Mouse (Mus musculus) limb, embryonic 12.5 days (tissue): Measurements from ENCODE around the gene Ralgapb. TPM values are rescaled to one million over a fixed set of nuclear protein-coding genes. Genes with fewer than 3 reads are reported as not detected.
A peak's percentile ranks its signal among the peaks of the same experiment; 100 is the strongest.

Experiments
- ATAC-seq: fragments of 200-750 bp; cut with Nextera tagmentation; 2 replicates; pipeline ENCODE4 v1.8.0; 2017; ENCODE audit warnings: low read depth, moderate TSS enrichment; ENCODE audit not compliant: insufficient number of reproducible peaks, insufficient read depth, low FRiP score, low TSS enrichment
- H3K27ac ChIP-seq: fragments of 300-500 bp; sonication (generic); 2 replicates; pipeline ENCODE4 v1.5.1; 2016; ENCODE audit warnings: mild to moderate bottlenecking, moderate library complexity
- H3K27me3 ChIP-seq: fragments of 300-500 bp; sonication (generic); 2 replicates; pipeline ENCODE4 v1.6.1; 2016; ENCODE audit warnings: mild to moderate bottlenecking, moderate library complexity
- H3K36me3 ChIP-seq: fragments of 300-500 bp; sonication (generic); 2 replicates; pipeline ENCODE4 v1.6.1; 2016; ENCODE audit warnings: mild to moderate bottlenecking, moderate library complexity
- H3K4me1 ChIP-seq: fragments of 300-500 bp; sonication (generic); replicated peaks from 2 replicates; pipeline ENCODE4 v1.6.1; 2016
- H3K4me2 ChIP-seq: fragments of 300-500 bp; sonication (generic); 2 replicates; pipeline ENCODE4 v1.6.1; 2016; ENCODE audit warnings: mild to moderate bottlenecking, moderate library complexity
- H3K4me3 ChIP-seq: fragments of 300-500 bp; sonication (generic); replicated peaks from 2 replicates; pipeline ENCODE4 v1.5.1; 2016; ENCODE audit warnings: mild to moderate bottlenecking
- H3K9ac ChIP-seq: fragments of 300-500 bp; sonication (generic); replicated peaks from 2 replicates; pipeline ENCODE4 v1.6.1; 2016; ENCODE audit warnings: mild to moderate bottlenecking, moderate library complexity
- H3K9me3 ChIP-seq: fragments of 300-500 bp; sonication (generic); 2 replicates; pipeline ENCODE4 v1.6.1; 2016; ENCODE audit warnings: mild to moderate bottlenecking, moderate library complexity
- WGBS: fragments of 180-500 bp; shearing (Covaris S2); methylation state at CpG from one replicate; pipeline ENCODE4 v1.1.7; 2016; 5-methylcytosine and 5-hydroxymethylcytosine counted together
- polyA plus RNA-seq: library from polyadenylated mRNA; unstranded; fragments of >200 nt; fragmentation: Nextera tagmentation; extraction: Ambion mirVana; gene quantifications from 2 replicates; pipeline ENCODE4 v1.2.1, GENCODE M21; 2016

Ralgapb gene
- 17.3 and 19.7 TPM in 2 replicates for polyA plus RNA-seq

GRCm38 (mm10) chr2:158409595-158410021 is at the start of gene Ralgapb:
TSS of gene Ralgapb (plus strand) at chr2:158409848.
- no peaks in the 10 kb centered on the region for H3K27me3 ChIP-seq
- peak within 1 kb of the TSS; percentile 90 for H3K4me3 ChIP-seq
- H3K36me3 ChIP-seq = no peaks in the 10 kb centered on the region
- peaks cover 7% of the 10 kb centered on the region for H3K4me1 ChIP-seq
- H3K9me3 ChIP-seq = no peaks in the 10 kb centered on the region
- H3K27ac ChIP-seq = peak within 1 kb of the TSS; percentile 84
- WGBS = under 1% methylated on average over 46 of the region's 46 CpGs
- ATAC-seq = peak; percentile 82
- H3K4me2 ChIP-seq = peak within 1 kb of the TSS; percentile 95
- H3K9ac ChIP-seq = peak within 1 kb of the TSS; percentile 90

- no peaks in the 10 kb centered on the region for H3K9me3 ChIP-seq
- peak overlapping the region; percentile 81 for H3K4me2 ChIP-seq
- H3K27me3 ChIP-seq = no peaks in the 10 kb centered on the region
- peak; percentile 80 for ATAC-seq
- H3K36me3 ChIP-seq = peaks cover 44% of the 10 kb centered on the region
- H3K9ac ChIP-seq = peak overlapping the region; percentile 92
- under 1% methylated on average over 41 of the region's 41 CpGs for WGBS
- H3K27ac ChIP-seq = peak overlapping the region; percentile 88
- H3K4me1 ChIP-seq = peaks cover 15% of the 10 kb centered on the region
- H3K4me3 ChIP-seq = peak overlapping the region; percentile 83
Observed at GRCm38 (mm10) chr2:158360873-158361677, 48.6 kb upstream of the Ralgapb start.

GRCm38 (mm10) chr2:158361678-158362320 is 47.8 kb upstream of the Ralgapb start:
- H3K4me2 ChIP-seq = peak overlapping the region; percentile 81
- H3K27me3 ChIP-seq = no peaks in the 10 kb centered on the region
- peaks cover 15% of the 10 kb centered on the region for H3K4me1 ChIP-seq
- WGBS = 41% methylated on average over 8 of the region's 8 CpGs
- no peaks in the 10 kb centered on the region for H3K9me3 ChIP-seq
- ATAC-seq = no peak
- peak overlapping the region; percentile 92; the same call in 1 of the 2 replicates for H3K9ac ChIP-seq
- peak overlapping the region; percentile 42; the same call in 1 of the 2 replicates for H3K27ac ChIP-seq
- H3K36me3 ChIP-seq = peaks cover 36% of the 10 kb centered on the region
- peak overlapping the region; percentile 83 for H3K4me3 ChIP-seq

GRCm38 (mm10) chr2:158364175-158364574 is 45.5 kb upstream of the Ralgapb start:
- Histone ChIP-seq H3K4me1 (peaks cover 12% of the 10 kb centered on the region), H3K27me3 (no peaks in the 10 kb centered on the region), H3K9me3 (no peaks in the 10 kb centered on the region), H3K4me3 (no peak overlapping the region), H3K27ac (no peak overlapping the region), H3K9ac (no peak overlapping the region), H3K4me2 (no peak overlapping the region), H3K36me3 (peaks cover 13% of the 10 kb centered on the region)
- WGBS = 85% methylated on average over 4 of the region's 4 CpGs
- ATAC-seq = no peak

GRCm38 (mm10) chr2:158365099-158365850 is 44.4 kb upstream of the Ralgapb start:
- Histone ChIP-seq H3K4me2 (no peak overlapping the region), H3K36me3 (peaks cover 2% of the 10 kb centered on the region; the same call in 1 of the 2 replicates), H3K27ac (no peak overlapping the region), H3K9me3 (no peaks in the 10 kb centered on the region), H3K9ac (no peak overlapping the region), H3K4me3 (no peak overlapping the region), H3K4me1 (peaks cover 4% of the 10 kb centered on the region), H3K27me3 (no peaks in the 10 kb centered on the region)
- no peak for ATAC-seq
- 77% methylated on average over 12 of the region's 12 CpGs for WGBS

- Histone ChIP-seq H3K4me3 (no peak overlapping the region), H3K36me3 (no peaks in the 10 kb centered on the region), H3K9me3 (no peaks in the 10 kb centered on the region), H3K27ac (no peak overlapping the region), H3K9ac (no peak overlapping the region), H3K4me2 (no peak overlapping the region), H3K27me3 (no peaks in the 10 kb centered on the region), H3K4me1 (no peaks in the 10 kb centered on the region)
- no peak for ATAC-seq
- 89% methylated on average over 5 of the region's 5 CpGs for WGBS
Observed at GRCm38 (mm10) chr2:158367654-158368053, 42.0 kb upstream of the Ralgapb start.

- H3K27me3 ChIP-seq = no peaks in the 10 kb centered on the region
- H3K4me2 ChIP-seq = no peak overlapping the region
- H3K36me3 ChIP-seq = no peaks in the 10 kb centered on the region
- no peak overlapping the region for H3K27ac ChIP-seq
- ATAC-seq = no peak
- H3K9ac ChIP-seq = no peak overlapping the region
- no peaks in the 10 kb centered on the region for H3K4me1 ChIP-seq
- H3K9me3 ChIP-seq = no peaks in the 10 kb centered on the region
- H3K4me3 ChIP-seq = no peak overlapping the region
- WGBS = 89% methylated on average over 8 of the region's 8 CpGs
Observed at GRCm38 (mm10) chr2:158368313-158368712, 41.3 kb upstream of the Ralgapb start.

- Histone ChIP-seq H3K27me3 (peaks cover 9% of the 10 kb centered on the region), H3K4me1 (no peaks in the 10 kb centered on the region), H3K36me3 (no peaks in the 10 kb centered on the region), H3K4me3 (no peak overlapping the region), H3K9me3 (no peaks in the 10 kb centered on the region), H3K4me2 (no peak overlapping the region), H3K27ac (no peak overlapping the region), H3K9ac (no peak overlapping the region)
- WGBS = 87% methylated on average over 3 of the region's 3 CpGs
- ATAC-seq = no peak
Observed at GRCm38 (mm10) chr2:158369474-158370172, 40.0 kb upstream of the Ralgapb start.

- no peaks in the 10 kb centered on the region for H3K9me3 ChIP-seq
- H3K4me1 ChIP-seq = peaks cover 3% of the 10 kb centered on the region
- H3K27me3 ChIP-seq = peaks cover 15% of the 10 kb centered on the region
- no peak overlapping the region for H3K4me2 ChIP-seq
- H3K9ac ChIP-seq = no peak overlapping the region; the same call in 1 of the 2 replicates
- 10% methylated on average over 5 of the region's 5 CpGs for WGBS
- no peaks in the 10 kb centered on the region for H3K36me3 ChIP-seq
- no peak; the same call in 1 of the 2 replicates for ATAC-seq
- no peak overlapping the region for H3K27ac ChIP-seq
- no peak overlapping the region for H3K4me3 ChIP-seq
Observed at GRCm38 (mm10) chr2:158370173-158370550, 39.5 kb upstream of the Ralgapb start.

- H3K4me3 ChIP-seq = no peak overlapping the region
- WGBS = 82% methylated on average over 5 of the region's 5 CpGs
- H3K4me1 ChIP-seq = peaks cover 10% of the 10 kb centered on the region
- ATAC-seq = no peak
- peaks cover 41% of the 10 kb centered on the region for H3K27me3 ChIP-seq
- no peak overlapping the region for H3K27ac ChIP-seq
- no peaks in the 10 kb centered on the region for H3K36me3 ChIP-seq
- H3K9ac ChIP-seq = no peak overlapping the region
- H3K4me2 ChIP-seq = no peak overlapping the region
- H3K9me3 ChIP-seq = no peaks in the 10 kb centered on the region
Observed at GRCm38 (mm10) chr2:158373061-158373460, 36.6 kb upstream of the Ralgapb start.
